Mouse (Mus musculus): Measurements from ENCODE around the gene Optn. TPM values are rescaled to one million over a fixed set of nuclear protein-coding genes. Genes with fewer than 3 reads are reported as not detected.

Gene Optn
- total and polyA plus RNA-seq, 3 experiments, result 25.1 to 37.3 (median 28.0) TPM

- dilution Hi-C loops (cut with MboI; ENCODE audit: extremely low pct_ligation_motif_present, extremely low pct_unique_long_range_greater_than_20kb, low sequenced_read_pairs), result no loop called here
- no peaks in the 10 kb centered on the region for H3K79me2 ChIP-seq (replicated peaks; ENCODE audit: control insufficient read depth, extremely low read depth, insufficient read depth, poor library complexity, severe bottlenecking)
Measured at GRCm38 (mm10) chr2:4978091-4978490, 85.8 kb downstream of the Optn start.

GRCm38 (mm10) chr2:4975807-4976206, 88.0 kb downstream of the Optn start, which contains the start of gene Ucma:
Ucma (plus strand) TSS chr2:4976122.
- Histone ChIP-seq H3K9me3 (replicated peaks; ENCODE audit: low read length) (no peaks in the 10 kb centered on the region), H3K4me3 (replicated peaks in 1 of 3; ENCODE audit: low read depth in 2 of 3, low read length in 2 of 3, poor library complexity in 1 of 3) (no peak within 1 kb of the TSS), H3K4me2 (ENCODE audit: insufficient read depth, low read depth, poor library complexity, severe bottlenecking) (no peak within 1 kb of the TSS), H3K36me3 (replicated peaks in 1 of 2; ENCODE audit: control insufficient read depth in 1 of 2, insufficient read depth in 1 of 2, low read length in 1 of 2) (no peaks in the 10 kb centered on the region), H3K79me2 (replicated peaks; ENCODE audit: control insufficient read depth, extremely low read depth, insufficient read depth, poor library complexity, severe bottlenecking) (no peaks in the 10 kb centered on the region), H3K9ac (ENCODE audit: insufficient read depth, low read depth) (no peak within 1 kb of the TSS), H3K4me1 (ENCODE audit: control insufficient read depth in 1 of 2, insufficient read depth in 2 of 2) (no peaks in the 10 kb centered on the region), H3K27ac (ENCODE audit: insufficient read depth, low read depth) (no peak within 1 kb of the TSS), H3K27me3 (replicated peaks) (no peaks in the 10 kb centered on the region)
- dilution Hi-C loops (cut with MboI; ENCODE audit: extremely low pct_ligation_motif_present, extremely low pct_unique_long_range_greater_than_20kb, low sequenced_read_pairs) (no loop called here), in situ Hi-C loops (cut with MboI; ENCODE audit: low pct_ligation_motif_present, low pct_unique_long_range_greater_than_20kb, low sequenced_read_pairs) (no loop called here)
- TF ChIP-seq MXI1 (IDR thresholded peaks at IDR 0.05; ENCODE audit: low read depth, low read length), result no peak
- no peak for TF ChIP-seq UBTF (IDR thresholded peaks at IDR 0.05; ENCODE audit: low read depth, low read length)
- no peak for TF ChIP-seq MAZ (IDR thresholded peaks at IDR 0.05; ENCODE audit: low read depth, low read length)
- no peak for TF ChIP-seq JUN (IDR thresholded peaks at IDR 0.05; ENCODE audit: insufficient read depth, low read depth, low read length)
- TF ChIP-seq ZNF384 (IDR thresholded peaks at IDR 0.05; ENCODE audit: low read depth, low read length), result no peak
- TF ChIP-seq NRF1 (IDR thresholded peaks at IDR 0.05; ENCODE audit: low read depth, low read length), result no peak
- TF ChIP-seq MAFK (IDR thresholded peaks at IDR 0.05; ENCODE audit: insufficient replicate concordance, low read length), result no peak
- no peak for TF ChIP-seq KAT2A (IDR thresholded peaks at IDR 0.05; ENCODE audit: insufficient replicate concordance, low read length)
- TF ChIP-seq HCFC1 (IDR thresholded peaks at IDR 0.05; ENCODE audit: low read depth, low read length), result no peak
- no peak for DNase-seq (ENCODE audit: extremely low read depth)

More at GRCm38 (mm10) chr2:4978091-4978490, 85.8 kb downstream of the Optn start:
- H3K9me3 ChIP-seq (replicated peaks; ENCODE audit: low read length), result no peaks in the 10 kb centered on the region
- H3K9ac ChIP-seq (ENCODE audit: insufficient read depth, low read depth), result no peak overlapping the region
- in situ Hi-C loops (cut with MboI; ENCODE audit: low pct_ligation_motif_present, low pct_unique_long_range_greater_than_20kb, low sequenced_read_pairs), result no loop called here
- no peak overlapping the region for H3K4me3 ChIP-seq (replicated peaks in 1 of 3; ENCODE audit: low read depth in 2 of 3, low read length in 2 of 3, poor library complexity in 1 of 3)
- H3K4me1 ChIP-seq (ENCODE audit: control insufficient read depth in 1 of 2, insufficient read depth in 2 of 2), result peaks cover 0 to 5% of the 10 kb centered on the region in 2 experiments; a peak in 2 of 4 replicates
- H3K36me3 ChIP-seq (replicated peaks in 1 of 2; ENCODE audit: control insufficient read depth in 1 of 2, insufficient read depth in 1 of 2, low read length in 1 of 2), result no peaks in the 10 kb centered on the region
- H3K27ac ChIP-seq (ENCODE audit: insufficient read depth, low read depth), result no peak overlapping the region
- no peak for DNase-seq (ENCODE audit: extremely low read depth)
- no peak for TF ChIP-seq JUN (IDR thresholded peaks at IDR 0.05; ENCODE audit: insufficient read depth, low read depth, low read length)
- no peak for TF ChIP-seq USF1 (IDR thresholded peaks at IDR 0.05; ENCODE audit: low read depth, low read length)
- no peak for TF ChIP-seq SIN3A (IDR thresholded peaks at IDR 0.05; ENCODE audit: low read length)
- no peak for TF ChIP-seq E2F4 (IDR thresholded peaks at IDR 0.05; ENCODE audit: insufficient replicate concordance, low read depth, low read length)
- no peak for TF ChIP-seq MYC (IDR thresholded peaks at IDR 0.05; ENCODE audit: low read depth, low read length)
- no peak for TF ChIP-seq ZNF384 (IDR thresholded peaks at IDR 0.05; ENCODE audit: low read depth, low read length)
- no peak for TF ChIP-seq CTCF (conservative IDR thresholded peaks at IDR 0.05 in 1 of 2, IDR thresholded peaks at IDR 0.05 in 1 of 2; ENCODE audit: low read depth in 2 of 2, low read length in 2 of 2)
- no peak for TF ChIP-seq MEF2A (IDR thresholded peaks at IDR 0.05; ENCODE audit: borderline replicate concordance, low read depth, low read length)
- no peak for TF ChIP-seq BHLHE40 (IDR thresholded peaks at IDR 0.05; ENCODE audit: low read depth, low read length)
- TF ChIP-seq KAT2A (IDR thresholded peaks at IDR 0.05; ENCODE audit: insufficient replicate concordance, low read length), result no peak
- TF ChIP-seq MAFK (IDR thresholded peaks at IDR 0.05; ENCODE audit: insufficient replicate concordance, low read length), result no peak
- no peak for TF ChIP-seq POLR2A (IDR thresholded peaks at IDR 0.05; ENCODE audit: low read depth, low read length)
- TF ChIP-seq ETS1 (conservative IDR thresholded peaks at IDR 0.05; ENCODE audit: low read depth, low read length), result no peak
- TF ChIP-seq GABPA (IDR thresholded peaks at IDR 0.05; ENCODE audit: insufficient replicate concordance, low read depth, low read length), result no peak
- no peak overlapping the region for H3K4me2 ChIP-seq (ENCODE audit: insufficient read depth, low read depth, poor library complexity, severe bottlenecking)
- no peaks in the 10 kb centered on the region for H3K27me3 ChIP-seq (replicated peaks)

Other genes with a start within 250 kb of the Optn start
- 39.5 and 55.4 TPM in 2 replicates for gene Sephs1, start 182.5 kb downstream of the Optn start, total RNA-seq (2012; rRNA removed)
- 85.8 and 86.3 TPM in 2 replicates for gene Sephs1, start 182.5 kb downstream of the Optn start, total RNA-seq (2014; rRNA removed)
- gene Sephs1, start 182.5 kb downstream of the Optn start, polyA plus RNA-seq (2012; ENCODE audit: insufficient read length, low read depth), result 53.8 and 62.0 TPM in 2 replicates
- 11.0 and 12.5 TPM in 2 replicates for gene Phyh, start 145.0 kb downstream of the Optn start, total RNA-seq (2012; rRNA removed)
- 24.2 and 24.4 TPM in 2 replicates for gene Phyh, start 145.0 kb downstream of the Optn start, total RNA-seq (2014; rRNA removed)
- gene Phyh, start 145.0 kb downstream of the Optn start, polyA plus RNA-seq (2012; ENCODE audit: insufficient read length, low read depth), result 17.2 and 18.5 TPM in 2 replicates
- gene Ucma, start 87.9 kb downstream of the Optn start, total RNA-seq (2012; rRNA removed), result not detected in 2 replicates
- not detected in 2 replicates for gene Ucma, start 87.9 kb downstream of the Optn start, total RNA-seq (2014; rRNA removed)
- not detected in 2 replicates for gene Ucma, start 87.9 kb downstream of the Optn start, polyA plus RNA-seq (2012; ENCODE audit: insufficient read length, low read depth)
- gene Mcm10, start 51.3 kb downstream of the Optn start, total RNA-seq (2012; rRNA removed), result 73.6 and 87.3 TPM in 2 replicates
- gene Mcm10, start 51.3 kb downstream of the Optn start, total RNA-seq (2014; rRNA removed), result 65.2 and 72.6 TPM in 2 replicates
- gene Mcm10, start 51.3 kb downstream of the Optn start, polyA plus RNA-seq (2012; ENCODE audit: insufficient read length, low read depth), result 104 and 122 TPM in 2 replicates
- gene Ccdc3, start 73.7 kb upstream of the Optn start, total RNA-seq (2012; rRNA removed), result not detected in 2 replicates
- not detected in 2 replicates for gene Ccdc3, start 73.7 kb upstream of the Optn start, total RNA-seq (2014; rRNA removed)
- gene Ccdc3, start 73.7 kb upstream of the Optn start, polyA plus RNA-seq (2012; ENCODE audit: insufficient read length, low read depth), result not detected in 2 replicates

Data from CH12.LX (cell line).